ENCODE assay signal across 19 mouse cellular contexts in genomic region chr2:172270974-172271697, GRCm38 (mm10). TPM values are rescaled to one million over a fixed set of nuclear protein-coding genes. Genes with fewer than 3 reads are reported as not detected.
A peak's percentile ranks its signal among the peaks of the same experiment; 100 is the strongest.
DNase-seq lines count a peak whose midpoint lies in the region; ATAC-seq and TF ChIP-seq lines count a peak whose summit lies in the region.
"Had no signal": no experiment of that assay in that cellular context is flagged by ENCODE, and none has a peak within 500 bp of the region (broad histone marks: within the 10 kb centered on the region; RNA-seq: fewer than 3 reads in every experiment).

No protein-coding gene starts in this region.

- no peak for DNase-seq in frontal cortex, postnatal 36 days (ENCODE audit: low spot score in 2 of 2)
- no peak for DNase-seq in stomach, postnatal 0 days (ENCODE audit: low spot score)
- DNase-seq in gastrocnemius, postnatal 25 days: no peak
- no peak for DNase-seq in spleen, adult 12 weeks (ENCODE audit: low spot score)
- no peak for DNase-seq in ovary, adult 18-20 months (ENCODE audit: low spot score)
- DNase-seq: adrenal gland, postnatal 10 days; cerebellum, postnatal 10 days; kidney, postnatal 14 days; spleen, adult 18-20 months had no signal

- no peak for TF ChIP-seq CTCF in stomach, postnatal 0 days (IDR thresholded peaks at IDR 0.05; ENCODE audit: low read depth)

- no peak for TF ChIP-seq EP300 in stomach, postnatal 0 days (optimal IDR thresholded peaks at IDR 0.05)

- 65% methylated on average over 12 of the region's 12 CpGs for WGBS in stomach, embryonic 14.5 days
- 56% methylated on average over 12 of the region's 12 CpGs for WGBS in stomach, postnatal 0 days
- 69% methylated on average over 12 of the region's 12 CpGs for WGBS in limb, embryonic 15.5 days

- H3K9ac ChIP-seq in stomach, embryonic 14.5 days (replicated peaks; ENCODE audit: low read depth, low read length): no peak overlapping the region
- no peak overlapping the region for H3K9ac ChIP-seq in stomach, postnatal 0 days (ENCODE audit: low read length)
- H3K9ac ChIP-seq in limb, embryonic 15.5 days: no peak overlapping the region
- H3K9ac ChIP-seq: lung, embryonic 15.5 days had no signal

- no peak overlapping the region for H3K4me3 ChIP-seq in stomach, embryonic 14.5 days (ENCODE audit: low read depth, low read length)
- H3K4me3 ChIP-seq in stomach, postnatal 0 days (ENCODE audit: low read depth, low read length): no peak overlapping the region
- no peak overlapping the region for H3K4me3 ChIP-seq in limb, embryonic 15.5 days
- H3K4me3 ChIP-seq: lung, embryonic 15.5 days had no signal

- H3K36me3 ChIP-seq in stomach, embryonic 14.5 days (ENCODE audit: control insufficient read depth, insufficient read depth, low read length): no peaks in the 10 kb centered on the region
- H3K36me3 ChIP-seq in stomach, postnatal 0 days (ENCODE audit: control insufficient read depth, insufficient read depth, low read length): no peaks in the 10 kb centered on the region
- H3K36me3 ChIP-seq in limb, embryonic 15.5 days: no peaks in the 10 kb centered on the region
- H3K36me3 ChIP-seq: lung, embryonic 15.5 days had no signal

- no peaks in the 10 kb centered on the region for H3K9me3 ChIP-seq in stomach, embryonic 14.5 days (ENCODE audit: control insufficient read depth, low read depth, low read length)
- no peaks in the 10 kb centered on the region for H3K9me3 ChIP-seq in stomach, postnatal 0 days (ENCODE audit: control insufficient read depth, low read length)
- no peaks in the 10 kb centered on the region for H3K9me3 ChIP-seq in limb, embryonic 15.5 days
- H3K9me3 ChIP-seq: lung, embryonic 15.5 days had no signal

- ATAC-seq in frontal cortex, adult (ENCODE audit: low TSS enrichment): peak; percentile 87
- no peak for ATAC-seq in stomach, embryonic 14.5 days (ENCODE audit: insufficient number of reproducible peaks, insufficient read depth, low FRiP score, low read depth)
- ATAC-seq in stomach, postnatal 0 days (ENCODE audit: low FRiP score, low TSS enrichment): no peak
- ATAC-seq in limb, embryonic 15.5 days (ENCODE audit: insufficient number of reproducible peaks, low FRiP score, low TSS enrichment, low read depth): no peak
- ATAC-seq: inflammation-experienced regulatory T-cells, adult 6 months had no signal

- H3K27ac ChIP-seq in stomach, embryonic 14.5 days (ENCODE audit: low read length): peak overlapping the region; percentile 21; the same call in 1 of the 2 replicates
- no peak overlapping the region for H3K27ac ChIP-seq in stomach, postnatal 0 days (replicated peaks)
- H3K27ac ChIP-seq in limb, embryonic 15.5 days: peak overlapping the region; percentile 73
- H3K27ac ChIP-seq: lung, embryonic 15.5 days had no signal

- no peaks in the 10 kb centered on the region for H3K27me3 ChIP-seq in stomach, embryonic 14.5 days (ENCODE audit: control insufficient read depth, insufficient read depth, low read length)
- H3K27me3 ChIP-seq in stomach, postnatal 0 days (ENCODE audit: control insufficient read depth, insufficient read depth, low read length): no peaks in the 10 kb centered on the region
- no peaks in the 10 kb centered on the region for H3K27me3 ChIP-seq in limb, embryonic 15.5 days
- H3K27me3 ChIP-seq: lung, embryonic 15.5 days had no signal

- no peak overlapping the region for H3K4me2 ChIP-seq in stomach, embryonic 14.5 days (replicated peaks; ENCODE audit: low read depth, low read length)
- no peak overlapping the region for H3K4me2 ChIP-seq in stomach, postnatal 0 days (replicated peaks; ENCODE audit: low read depth)
- no peak overlapping the region for H3K4me2 ChIP-seq in limb, embryonic 15.5 days
- H3K4me2 ChIP-seq: heart, embryonic 11.5 days; lung, embryonic 15.5 days had no signal

- H3K4me1 ChIP-seq in stomach, embryonic 14.5 days (ENCODE audit: control insufficient read depth, insufficient read depth, low read length): peaks cover 4% of the 10 kb centered on the region; the same call in 1 of the 2 replicates
- no peaks in the 10 kb centered on the region for H3K4me1 ChIP-seq in stomach, postnatal 0 days (replicated peaks; ENCODE audit: control insufficient read depth, insufficient read depth)
- peaks cover 17% of the 10 kb centered on the region for H3K4me1 ChIP-seq in limb, embryonic 15.5 days
- H3K4me1 ChIP-seq: lung, embryonic 15.5 days had no signal

RNA-seq across cellular contexts. Expression of gene Mc3r, which starts 22.8 kb away (rescaled TPM):
- polyA plus RNA-seq in stomach, embryonic 14.5 days (2014; fragmentation: Nextera tagmentation; extraction: Ambion mirVana): not detected in 2 replicates
- not detected in 2 replicates for polyA plus RNA-seq in stomach, postnatal 0 days (2015; fragmentation: Nextera tagmentation; extraction: Ambion mirVana)
- not detected in 2 replicates for polyA plus RNA-seq in limb, embryonic 15.5 days (2015; fragmentation: Nextera tagmentation; extraction: Ambion mirVana)
- not detected for total RNA-seq in gastrocnemius, postnatal 25 days (2021)
- total RNA-seq: adrenal gland, postnatal 10 days; ES-E14; gastrocnemius, adult 8-10 months; liver, adult 2 months had no signal
- polyA plus RNA-seq: inflammation-experienced regulatory T-cells, adult 6 months; liver, adult 2 months; lung, embryonic 15.5 days; testis, adult 2 months had no signal
